Mouse (Mus musculus): ENCODE data around the gene Cbx5. TPM values are rescaled to one million over a fixed set of nuclear protein-coding genes. Genes with fewer than 3 reads are reported as not detected.

The Cbx5 gene
- polyA plus RNA-seq, 1 experiment from 2014 or later: 161 TPM

GRCm38 (mm10) chr15:103145635-103146299 lies 93.8 kb downstream of the Cbx5 start:
- Histone ChIP-seq H3K27ac (no peak overlapping the region), H3K27me3 (peaks cover 75% of the 10 kb centered on the region), H3K36me3 (ENCODE audit: poor library complexity, severe bottlenecking) (no peaks in the 10 kb centered on the region), H3K4me1 (peaks cover 23% of the 10 kb centered on the region), H3K4me2 (peak overlapping the region; percentile 81), H3K9me3 (replicated peaks) (no peaks in the 10 kb centered on the region), H3K9ac (no peak overlapping the region), H3K4me3 (no peak overlapping the region)
- ATAC-seq: no peak
- 69% methylated on average over 11 of the region's 11 CpGs for WGBS

GRCm38 (mm10) chr15:103144176-103144575 lies 95.4 kb downstream of the Cbx5 start:
- Histone ChIP-seq H3K9ac (no peak overlapping the region), H3K36me3 (ENCODE audit: poor library complexity, severe bottlenecking) (no peaks in the 10 kb centered on the region), H3K4me2 (no peak overlapping the region), H3K9me3 (replicated peaks) (no peaks in the 10 kb centered on the region), H3K27ac (no peak overlapping the region), H3K4me1 (peaks cover 23% of the 10 kb centered on the region), H3K4me3 (no peak overlapping the region), H3K27me3 (peaks cover 82% of the 10 kb centered on the region)
- 60% methylated on average over 3 of the region's 3 CpGs for WGBS
- ATAC-seq: no peak

MicroRNA genes within 50 kb of the gene (microRNA counts, 519-probe panel; counts per million panel counts)
- 4,555 counts per million, percentile 85 among the panel's probes with 10 or more counts for microRNA mmu-miR-148b

Small RNA genes within 50 kb of the gene (microRNA-seq; reads per million reads assigned to microRNA genes)
- gene Mir148b: 241 reads per million, percentile 61 among the genes with 10 or more reads in this experiment

Other genes with a start within 250 kb of the Cbx5 start
- not detected in 2 replicates for gene Hoxc8, start 249.2 kb downstream of the Cbx5 start, polyA plus RNA-seq (2015; fragmentation: Nextera tagmentation; extraction: Ambion mirVana)
- gene Hoxc6, start 241.6 kb downstream of the Cbx5 start, polyA plus RNA-seq (2015; fragmentation: Nextera tagmentation; extraction: Ambion mirVana): not detected in 2 replicates
- not detected in 2 replicates for gene Hoxc4, start 220.9 kb downstream of the Cbx5 start, polyA plus RNA-seq (2015; fragmentation: Nextera tagmentation; extraction: Ambion mirVana)
- gene Smug1, start 72.7 kb downstream of the Cbx5 start, polyA plus RNA-seq (2015; fragmentation: Nextera tagmentation; extraction: Ambion mirVana): 24.4 and 27.3 TPM in 2 replicates
- gene Hnrnpa1, start 616 bp upstream of the Cbx5 start, polyA plus RNA-seq (2015; fragmentation: Nextera tagmentation; extraction: Ambion mirVana): 1,312 and 1,385 TPM in 2 replicates
- 0.57 and 1.6 TPM in 2 replicates for gene Nfe2, start 18.6 kb upstream of the Cbx5 start, polyA plus RNA-seq (2015; fragmentation: Nextera tagmentation; extraction: Ambion mirVana)
- 219 and 232 TPM in 2 replicates for gene Copz1, start 32.9 kb upstream of the Cbx5 start, polyA plus RNA-seq (2015; fragmentation: Nextera tagmentation; extraction: Ambion mirVana)
- 0.30 and 0.41 TPM in 2 replicates for gene Gpr84, start 70.8 kb upstream of the Cbx5 start, polyA plus RNA-seq (2015; fragmentation: Nextera tagmentation; extraction: Ambion mirVana)
- gene Zfp385a, start 100.3 kb upstream of the Cbx5 start, polyA plus RNA-seq (2015; fragmentation: Nextera tagmentation; extraction: Ambion mirVana): 11.3 and 12.0 TPM in 2 replicates
- 7.7 and 8.0 TPM in 2 replicates for gene Itga5, start 126.9 kb upstream of the Cbx5 start, polyA plus RNA-seq (2015; fragmentation: Nextera tagmentation; extraction: Ambion mirVana)
- not detected in 2 replicates for gene Gtsf1, start 190.7 kb upstream of the Cbx5 start, polyA plus RNA-seq (2015; fragmentation: Nextera tagmentation; extraction: Ambion mirVana)
- gene Gtsf2, start 208.7 kb upstream of the Cbx5 start, polyA plus RNA-seq (2015; fragmentation: Nextera tagmentation; extraction: Ambion mirVana): not detected in 2 replicates
- 1.0 and 1.2 TPM in 2 replicates for gene Nckap1l, start 214.0 kb upstream of the Cbx5 start, polyA plus RNA-seq (2015; fragmentation: Nextera tagmentation; extraction: Ambion mirVana)

All from forebrain, embryonic 13.5 days (tissue).